Mouse (Mus musculus): ENCODE measurements around the gene Gm4792. TPM values are rescaled to one million over a fixed set of nuclear protein-coding genes. Genes with fewer than 3 reads are reported as not detected.

The Gm4792 gene
- polyA plus RNA-seq, 1 experiment from 2014 or later = not detected

- H3K9ac ChIP-seq (ENCODE audit: low read depth, low read length) = no peak overlapping the region
- no peaks in the 10 kb centered on the region for H3K36me3 ChIP-seq (ENCODE audit: insufficient read depth, low read length)
- H3K27me3 ChIP-seq (ENCODE audit: insufficient read depth, low read length) = no peaks in the 10 kb centered on the region
- no peak for DNase-seq (ENCODE audit: low spot score)
- WGBS = 87% methylated on average over 7 of the region's 7 CpGs
- H3K27ac ChIP-seq = no peak overlapping the region
- no peaks in the 10 kb centered on the region for H3K4me1 ChIP-seq (replicated peaks; ENCODE audit: insufficient read depth, low read length)
- no peak for ATAC-seq (replicated peaks; ENCODE audit: low FRiP score, low read depth)
- no peaks in the 10 kb centered on the region for H3K9me3 ChIP-seq (replicated peaks; ENCODE audit: low read length)
- no peak for TF ChIP-seq CTCF (IDR thresholded peaks at IDR 0.05; ENCODE audit: low read depth)
- H3K4me3 ChIP-seq (replicated peaks; ENCODE audit: low read depth, low read length) = no peak overlapping the region
- H3K4me2 ChIP-seq (ENCODE audit: low read length) = no peak overlapping the region
Observed at GRCm38 (mm10) chr10:94343581-94343980, 45.1 kb upstream of the Gm4792 start.

GRCm38 (mm10) chr10:94342256-94342655, 43.8 kb upstream of the Gm4792 start:
- no peak overlapping the region for H3K9ac ChIP-seq (ENCODE audit: low read depth, low read length)
- no peak overlapping the region for H3K4me3 ChIP-seq (replicated peaks; ENCODE audit: low read depth, low read length)
- WGBS = 54% methylated on average over 7 of the region's 7 CpGs
- no peak for TF ChIP-seq CTCF (IDR thresholded peaks at IDR 0.05; ENCODE audit: low read depth)
- no peak for DNase-seq (ENCODE audit: low spot score)
- no peaks in the 10 kb centered on the region for H3K27me3 ChIP-seq (ENCODE audit: insufficient read depth, low read length)
- no peak overlapping the region for H3K27ac ChIP-seq
- no peak overlapping the region for H3K4me2 ChIP-seq (ENCODE audit: low read length)
- no peaks in the 10 kb centered on the region for H3K9me3 ChIP-seq (replicated peaks; ENCODE audit: low read length)
- no peak for ATAC-seq (replicated peaks; ENCODE audit: low FRiP score, low read depth)
- H3K36me3 ChIP-seq (ENCODE audit: insufficient read depth, low read length) = no peaks in the 10 kb centered on the region
- no peaks in the 10 kb centered on the region for H3K4me1 ChIP-seq (replicated peaks; ENCODE audit: insufficient read depth, low read length)

- Histone ChIP-seq H3K36me3 (ENCODE audit: insufficient read depth, low read length) (no peaks in the 10 kb centered on the region), H3K4me3 (replicated peaks; ENCODE audit: low read depth, low read length) (no peak overlapping the region), H3K27me3 (ENCODE audit: insufficient read depth, low read length) (no peaks in the 10 kb centered on the region), H3K4me2 (ENCODE audit: low read length) (no peak overlapping the region; the same call in 1 of the 2 replicates), H3K9ac (ENCODE audit: low read depth, low read length) (no peak overlapping the region), H3K4me1 (replicated peaks; ENCODE audit: insufficient read depth, low read length) (no peaks in the 10 kb centered on the region), H3K9me3 (replicated peaks; ENCODE audit: low read length) (no peaks in the 10 kb centered on the region), H3K27ac (no peak overlapping the region)
- ATAC-seq (replicated peaks; ENCODE audit: low FRiP score, low read depth) = no peak
- WGBS = 60% methylated on average over 17 of the region's 17 CpGs
- no peak for DNase-seq (ENCODE audit: low spot score)
- TF ChIP-seq CTCF (IDR thresholded peaks at IDR 0.05; ENCODE audit: low read depth) = no peak
Observed at GRCm38 (mm10) chr10:94341501-94341900, 43.0 kb upstream of the Gm4792 start.

GRCm38 (mm10) chr10:94336071-94336470, 37.6 kb upstream of the Gm4792 start:
- 89% methylated on average over 6 of the region's 6 CpGs for WGBS

GRCm38 (mm10) chr10:94335047-94335446, 36.5 kb upstream of the Gm4792 start:
- 45% methylated on average over 10 of the region's 10 CpGs for WGBS
- Histone ChIP-seq H3K9me3 (replicated peaks; ENCODE audit: low read length) (no peaks in the 10 kb centered on the region), H3K36me3 (ENCODE audit: insufficient read depth, low read length) (no peaks in the 10 kb centered on the region), H3K4me3 (replicated peaks; ENCODE audit: low read depth, low read length) (no peak overlapping the region), H3K27ac (no peak overlapping the region), H3K9ac (ENCODE audit: low read depth, low read length) (no peak overlapping the region), H3K4me1 (replicated peaks; ENCODE audit: insufficient read depth, low read length) (0 out of 2 replicates have a peak, but pooled peaks cover 1% of the 10 kb centered on the region), H3K4me2 (ENCODE audit: low read length) (no peak overlapping the region), H3K27me3 (ENCODE audit: insufficient read depth, low read length) (no peaks in the 10 kb centered on the region)
- DNase-seq (ENCODE audit: low spot score) = no peak
- no peak for ATAC-seq (replicated peaks; ENCODE audit: low FRiP score, low read depth)
- no peak for TF ChIP-seq CTCF (IDR thresholded peaks at IDR 0.05; ENCODE audit: low read depth)

More at GRCm38 (mm10) chr10:94336071-94336470, 37.6 kb upstream of the Gm4792 start:
- H3K27ac ChIP-seq = no peak overlapping the region
- H3K4me2 ChIP-seq (ENCODE audit: low read length) = no peak overlapping the region
- no peak overlapping the region for H3K9ac ChIP-seq (ENCODE audit: low read depth, low read length)
- TF ChIP-seq CTCF (IDR thresholded peaks at IDR 0.05; ENCODE audit: low read depth) = no peak
- DNase-seq (ENCODE audit: low spot score) (no peak), ATAC-seq (replicated peaks; ENCODE audit: low FRiP score, low read depth) (no peak)
- H3K27me3 ChIP-seq (ENCODE audit: insufficient read depth, low read length) = no peaks in the 10 kb centered on the region
- H3K36me3 ChIP-seq (ENCODE audit: insufficient read depth, low read length) = no peaks in the 10 kb centered on the region
- H3K4me1 ChIP-seq (replicated peaks; ENCODE audit: insufficient read depth, low read length) = no peaks in the 10 kb centered on the region
- no peak overlapping the region for H3K4me3 ChIP-seq (replicated peaks; ENCODE audit: low read depth, low read length)
- H3K9me3 ChIP-seq (replicated peaks; ENCODE audit: low read length) = no peaks in the 10 kb centered on the region

- Histone ChIP-seq H3K9ac (ENCODE audit: low read depth, low read length) (no peak overlapping the region), H3K36me3 (ENCODE audit: insufficient read depth, low read length) (no peaks in the 10 kb centered on the region), H3K27me3 (ENCODE audit: insufficient read depth, low read length) (no peaks in the 10 kb centered on the region), H3K9me3 (replicated peaks; ENCODE audit: low read length) (no peaks in the 10 kb centered on the region), H3K4me1 (replicated peaks; ENCODE audit: insufficient read depth, low read length) (0 out of 2 replicates have a peak, but pooled peaks cover 4% of the 10 kb centered on the region), H3K27ac (no peak overlapping the region), H3K4me2 (ENCODE audit: low read length) (no peak overlapping the region), H3K4me3 (replicated peaks; ENCODE audit: low read depth, low read length) (no peak overlapping the region)
- no peak for TF ChIP-seq CTCF (IDR thresholded peaks at IDR 0.05; ENCODE audit: low read depth)
- WGBS = 85% methylated on average over 8 of the region's 8 CpGs
- ATAC-seq (replicated peaks; ENCODE audit: low FRiP score, low read depth) (no peak), DNase-seq (ENCODE audit: low spot score) (no peak)
Observed at GRCm38 (mm10) chr10:94333328-94333727, 34.8 kb upstream of the Gm4792 start.
